ENCODE assay signal across 8 mouse cellular contexts in the genomic region with DNA sequence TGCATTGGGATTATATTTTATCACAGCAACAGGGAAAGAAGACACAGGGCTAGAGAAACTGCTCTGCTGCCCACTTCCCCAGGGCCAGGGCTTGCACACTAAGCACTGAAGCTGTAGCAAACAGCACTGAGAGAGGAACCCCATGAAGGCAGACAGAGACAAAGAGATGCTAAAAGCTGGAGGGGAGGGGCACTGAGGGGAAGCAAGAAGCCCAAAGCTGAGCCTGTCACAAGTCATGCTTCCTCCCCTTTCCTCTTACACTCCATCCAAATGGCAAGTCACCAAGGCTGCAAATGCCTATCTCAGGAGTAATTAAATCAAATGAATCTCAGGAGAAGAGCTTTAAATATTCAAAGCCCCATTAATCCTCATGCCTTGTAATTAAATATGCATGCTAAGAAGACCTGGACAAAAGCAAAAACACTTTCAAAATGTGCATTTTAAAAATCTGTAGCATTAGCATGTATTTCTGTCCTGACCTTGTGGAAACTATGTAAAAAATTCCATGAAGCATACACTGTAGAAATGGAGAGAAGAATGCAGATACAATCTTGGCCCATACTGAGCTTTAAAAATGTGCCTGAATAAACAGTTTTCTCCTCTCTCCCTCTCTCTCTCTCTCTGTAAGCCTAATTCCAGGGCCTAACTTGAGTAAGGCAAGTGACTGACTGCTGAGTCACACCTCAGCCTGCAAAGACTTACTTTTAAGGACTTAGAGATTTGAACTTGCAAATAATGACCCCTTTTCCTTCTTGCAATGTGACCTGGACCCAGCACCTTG.
DNase-seq lines count a peak whose midpoint lies in the region; ATAC-seq lines count a peak whose summit lies in the region.

No protein-coding gene starts in this region.

- H3K9me3 ChIP-seq in midbrain, embryonic 10.5 days (replicated peaks): no peaks in the 10 kb centered on the region
- no peaks in the 10 kb centered on the region for H3K9me3 ChIP-seq in midbrain, embryonic 11.5 days (ENCODE audit: control insufficient read depth, low read length)
- H3K9me3 ChIP-seq in stomach, embryonic 14.5 days (ENCODE audit: control insufficient read depth, low read depth, low read length): no peaks in the 10 kb centered on the region

- H3K4me1 ChIP-seq in midbrain, embryonic 10.5 days: peaks cover 54% of the 10 kb centered on the region
- H3K4me1 ChIP-seq in midbrain, embryonic 11.5 days (ENCODE audit: control insufficient read depth, insufficient read depth, low read length): peaks cover 7% of the 10 kb centered on the region; the same call in 1 of the 2 replicates
- H3K4me1 ChIP-seq in stomach, embryonic 14.5 days (ENCODE audit: control insufficient read depth, insufficient read depth, low read length): peaks cover 19% of the 10 kb centered on the region

- peak; percentile 16 to 33 for DNase-seq in cerebellum, postnatal 10 days
- DNase-seq in cerebellum, postnatal 25 days: no peak
- DNase-seq in midbrain, embryonic 10.5 days (ENCODE audit: low spot score): no peak
- DNase-seq in midbrain, embryonic 11.5 days (ENCODE audit: low spot score, missing footprints): no peak
- peak; percentile 39 for DNase-seq in kidney, postnatal 14 days
- no peak for DNase-seq in thymus, postnatal 4 days

- no peak overlapping the region for H3K4me2 ChIP-seq in midbrain, embryonic 11.5 days
- H3K4me2 ChIP-seq in stomach, embryonic 14.5 days (replicated peaks; ENCODE audit: low read depth, low read length): no peak overlapping the region

- H3K9ac ChIP-seq in midbrain, embryonic 11.5 days (ENCODE audit: low read length): no peak overlapping the region
- no peak overlapping the region for H3K9ac ChIP-seq in stomach, embryonic 14.5 days (replicated peaks; ENCODE audit: low read depth, low read length)

- no peak overlapping the region for H3K4me3 ChIP-seq in midbrain, embryonic 10.5 days
- no peak overlapping the region for H3K4me3 ChIP-seq in midbrain, embryonic 11.5 days (ENCODE audit: low read depth, low read length)
- H3K4me3 ChIP-seq in stomach, embryonic 14.5 days (ENCODE audit: low read depth, low read length): no peak overlapping the region

- H3K27ac ChIP-seq in midbrain, embryonic 10.5 days (replicated peaks): peak overlapping the region; percentile 68
- no peak overlapping the region for H3K27ac ChIP-seq in midbrain, embryonic 11.5 days (ENCODE audit: low read depth, low read length)
- H3K27ac ChIP-seq in stomach, embryonic 14.5 days (ENCODE audit: low read length): peak overlapping the region; percentile 91

- H3K36me3 ChIP-seq in midbrain, embryonic 10.5 days: peaks cover 42% of the 10 kb centered on the region
- H3K36me3 ChIP-seq in midbrain, embryonic 11.5 days (ENCODE audit: control insufficient read depth, insufficient read depth, low read length): no peaks in the 10 kb centered on the region; the same call in 1 of the 2 replicates
- H3K36me3 ChIP-seq in stomach, embryonic 14.5 days (ENCODE audit: control insufficient read depth, insufficient read depth, low read length): peaks cover 7% of the 10 kb centered on the region; the same call in 1 of the 2 replicates

- no peaks in the 10 kb centered on the region for H3K27me3 ChIP-seq in midbrain, embryonic 10.5 days (ENCODE audit: low read depth, poor library complexity, severe bottlenecking)
- no peaks in the 10 kb centered on the region for H3K27me3 ChIP-seq in midbrain, embryonic 11.5 days (ENCODE audit: control insufficient read depth, insufficient read depth, low read length)
- no peaks in the 10 kb centered on the region for H3K27me3 ChIP-seq in stomach, embryonic 14.5 days (ENCODE audit: control insufficient read depth, insufficient read depth, low read length)

- ATAC-seq in midbrain, embryonic 11.5 days (ENCODE audit: low FRiP score): no peak
- no peak for ATAC-seq in stomach, embryonic 14.5 days (ENCODE audit: insufficient number of reproducible peaks, insufficient read depth, low FRiP score, low read depth)
- no peak for ATAC-seq in cerebellum, adult (ENCODE audit: insufficient number of reproducible peaks, low FRiP score, low TSS enrichment)

Comparison
In these comparisons a context has a peak if more than half of its experiments do, and no peak if none do; other contexts are left out.
1. DNase-seq: peak in cerebellum, postnatal 10 days (2 of 2) and kidney, postnatal 14 days (single experiment); none in cerebellum, postnatal 25 days (0 of 2), midbrain, embryonic 10.5 days (single experiment), midbrain, embryonic 11.5 days (single experiment) and thymus, postnatal 4 days (single experiment).